Mouse (Mus musculus): Measurements from ENCODE around the gene Kcnk13.

DNA sequence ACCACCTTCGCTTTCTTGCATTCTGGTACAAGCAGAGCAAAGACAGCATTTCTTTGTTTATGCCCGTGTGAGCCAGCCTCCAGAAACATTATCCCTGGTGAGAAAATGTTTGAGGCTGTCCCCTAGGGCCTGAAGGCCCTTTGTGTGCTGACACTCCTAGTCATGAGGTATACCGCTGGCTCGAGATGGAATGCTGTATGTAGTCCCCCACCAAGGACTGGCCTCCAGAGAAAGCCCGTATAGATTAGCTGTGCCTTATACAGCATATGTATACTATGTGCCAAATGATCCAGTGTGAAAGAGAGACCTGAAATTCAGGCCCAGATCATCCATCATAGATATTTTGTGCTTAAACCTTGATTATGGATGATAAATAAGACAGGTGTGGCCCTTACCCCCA is 40.6 kb upstream of the Kcnk13 start:
- TF ChIP-seq CTCF (conservative IDR thresholded peaks at IDR 0.05; ENCODE audit: low read length) (no peak), NANOG (IDR thresholded peaks at IDR 0.05; ENCODE audit: borderline replicate concordance, low read length) (no peak)

Measured in E14TG2a.4 (cell line).